Mouse (Mus musculus): ENCODE measurements around the gene Stat6.

The Stat6 gene

DNA sequence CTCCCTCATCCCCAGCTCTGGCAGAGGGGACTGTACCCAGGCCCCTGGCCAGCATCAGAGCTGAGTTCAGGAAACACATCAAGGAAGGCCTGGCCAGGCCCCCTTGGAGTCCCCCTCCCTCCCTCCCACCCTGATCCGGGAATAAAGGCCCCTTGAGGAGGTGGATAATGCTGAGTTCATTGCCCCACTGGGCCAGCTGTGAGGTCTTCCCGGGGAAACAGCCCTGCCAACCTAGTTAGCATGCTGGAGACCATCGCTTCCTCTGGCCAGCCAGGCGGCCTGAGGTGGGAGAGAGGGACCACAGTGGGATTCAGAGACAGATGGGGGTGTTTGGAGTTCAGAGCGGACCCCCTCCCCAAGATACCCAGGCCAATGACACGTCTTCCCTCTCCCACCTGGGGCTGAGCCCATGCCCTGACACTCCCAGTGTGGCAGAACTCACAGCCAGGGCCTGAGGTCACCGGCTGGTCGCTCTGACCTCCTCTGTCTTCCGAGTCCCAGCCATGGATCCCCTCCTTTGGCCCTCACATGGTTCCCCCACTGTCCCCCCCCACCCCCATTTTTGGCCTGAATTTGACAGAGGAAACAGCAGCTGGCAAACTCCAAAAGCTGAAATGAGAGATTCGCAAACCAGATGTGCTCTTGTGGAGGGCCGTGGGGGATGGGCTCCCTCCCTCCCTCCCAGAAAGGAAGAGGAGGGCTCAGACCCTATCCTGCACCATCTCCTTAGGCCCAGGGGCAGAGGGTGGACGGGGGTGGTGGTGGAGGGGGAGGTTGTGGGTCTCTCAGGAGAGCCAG is 28.4 kb upstream of the Stat6 start:
- DNase-seq (ENCODE audit: extremely low spot score, low read depth, low spot score) = no peak

GRCm38 (mm10) chr10:127615034-127615374 is 27.8 kb upstream of the Stat6 start:
- no peak for DNase-seq (ENCODE audit: extremely low spot score, low read depth, low spot score)

GRCm38 (mm10) chr10:127615591-127615990 is 27.2 kb upstream of the Stat6 start:
- DNase-seq (ENCODE audit: extremely low spot score, low read depth, low spot score) = no peak

- DNase-seq (ENCODE audit: extremely low spot score, low read depth, low spot score) = no peak
Observed at GRCm38 (mm10) chr10:127616261-127616679, 26.5 kb upstream of the Stat6 start.

GRCm38 (mm10) chr10:127617294-127617693 is 25.5 kb upstream of the Stat6 start:
- no peak for DNase-seq (ENCODE audit: extremely low spot score, low read depth, low spot score)

GRCm38 (mm10) chr10:127618173-127618572 is 24.6 kb upstream of the Stat6 start:
- DNase-seq (ENCODE audit: extremely low spot score, low read depth, low spot score) = no peak

GRCm38 (mm10) chr10:127619119-127619721 is 23.6 kb upstream of the Stat6 start:
- DNase-seq (ENCODE audit: extremely low spot score, low read depth, low spot score) = no peak

DNA sequence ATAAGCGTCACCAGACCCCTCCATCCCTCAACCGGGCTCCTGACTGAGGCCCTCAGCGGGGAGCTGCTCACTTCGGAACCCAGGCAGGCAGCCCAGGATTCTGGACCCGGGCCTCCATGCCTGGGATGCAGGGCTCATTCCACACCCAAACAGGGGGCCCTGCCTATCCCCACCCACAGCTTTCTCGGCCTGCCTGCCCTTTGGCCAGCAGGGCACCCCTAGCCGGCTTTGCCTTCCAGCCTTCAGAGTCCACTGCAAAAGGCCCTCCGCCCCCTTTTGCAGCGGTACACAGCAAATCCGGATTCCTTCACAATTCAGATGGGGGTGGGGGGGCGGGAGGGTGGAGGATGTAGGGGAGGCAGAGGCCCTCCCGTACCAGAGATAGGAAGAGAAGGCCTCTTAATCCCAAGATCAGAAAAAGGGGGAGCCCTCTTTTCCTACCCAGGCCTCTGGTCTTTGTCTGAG is 22.8 kb upstream of the Stat6 start:
- no peak for DNase-seq (ENCODE audit: extremely low spot score, low read depth, low spot score)

- DNase-seq (ENCODE audit: extremely low spot score, low read depth, low spot score) = no peak
Observed at GRCm38 (mm10) chr10:127620406-127621190, 22.2 kb upstream of the Stat6 start, which contains the start of gene Lrp1. Gene Lrp1, minus strand, starts transcription at chr10:127621148.

DNA sequence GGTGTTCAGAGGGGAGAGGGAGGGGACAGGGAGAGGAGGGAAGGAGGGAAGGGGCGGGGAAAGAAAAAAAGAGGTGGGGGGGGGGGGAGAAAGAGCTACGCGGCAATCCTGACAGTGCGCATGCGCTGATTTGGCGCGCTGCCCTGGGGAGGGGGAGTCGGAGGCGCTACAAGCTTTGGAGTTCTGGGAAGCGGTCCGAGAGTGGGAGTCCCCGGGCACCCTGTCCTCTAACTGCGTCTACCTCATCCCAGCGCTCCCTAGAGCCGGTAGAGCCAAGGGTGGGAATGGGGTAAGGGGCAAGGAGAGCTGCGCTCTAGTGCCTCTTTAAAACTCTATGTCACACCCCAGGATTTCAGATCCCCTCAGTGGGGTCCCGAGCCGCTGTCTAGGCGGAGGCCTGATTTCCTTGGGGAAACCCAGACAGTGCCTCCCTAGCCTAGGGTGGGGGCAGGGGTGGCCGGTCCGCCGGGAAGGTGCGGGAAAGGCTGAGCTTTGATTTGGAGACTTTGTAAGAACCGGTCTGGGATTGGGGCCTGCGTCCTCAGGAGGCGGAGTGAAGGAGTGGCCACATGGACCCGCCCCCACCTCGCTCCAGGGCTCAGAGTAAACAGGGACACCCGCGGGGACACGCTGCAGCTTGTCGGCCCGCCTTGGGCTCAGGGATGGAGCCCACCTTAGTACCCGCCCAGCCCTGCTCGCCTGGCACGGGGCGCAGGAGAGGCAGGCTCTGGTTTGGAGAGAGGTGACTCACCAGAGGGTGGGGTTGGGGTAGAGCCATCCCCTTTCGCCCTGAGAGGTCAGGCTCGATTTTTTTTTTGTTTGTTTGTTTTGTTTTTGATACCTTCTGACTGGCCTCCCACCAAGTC is 21.4 kb upstream of the Stat6 start:
- DNase-seq (ENCODE audit: extremely low spot score, low read depth, low spot score) = no peak

GRCm38 (mm10) chr10:127622057-127622392 is 20.8 kb upstream of the Stat6 start:
- DNase-seq (ENCODE audit: extremely low spot score, low read depth, low spot score) = no peak

DNA sequence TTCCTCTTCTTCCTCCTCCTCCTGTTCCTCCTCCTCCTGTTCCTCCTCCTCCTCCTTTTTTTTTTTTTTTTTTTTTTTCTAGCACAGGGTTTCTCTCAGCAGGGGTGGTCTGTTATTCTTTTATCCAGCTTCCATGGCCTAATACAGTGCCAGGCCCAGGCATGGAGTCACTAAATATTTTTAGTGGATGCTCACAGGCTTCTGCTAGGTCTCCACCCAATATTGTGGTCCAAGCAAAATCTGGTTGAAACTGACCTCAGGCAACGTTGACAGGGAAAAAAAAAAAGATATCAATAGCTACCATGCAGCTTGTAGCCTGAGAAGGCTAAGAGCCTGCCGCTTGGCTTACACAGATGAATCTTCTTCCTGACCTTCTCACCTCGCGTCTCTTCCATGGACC is 20.1 kb upstream of the Stat6 start:
- no peak for DNase-seq (ENCODE audit: extremely low spot score, low read depth, low spot score)

DNA sequence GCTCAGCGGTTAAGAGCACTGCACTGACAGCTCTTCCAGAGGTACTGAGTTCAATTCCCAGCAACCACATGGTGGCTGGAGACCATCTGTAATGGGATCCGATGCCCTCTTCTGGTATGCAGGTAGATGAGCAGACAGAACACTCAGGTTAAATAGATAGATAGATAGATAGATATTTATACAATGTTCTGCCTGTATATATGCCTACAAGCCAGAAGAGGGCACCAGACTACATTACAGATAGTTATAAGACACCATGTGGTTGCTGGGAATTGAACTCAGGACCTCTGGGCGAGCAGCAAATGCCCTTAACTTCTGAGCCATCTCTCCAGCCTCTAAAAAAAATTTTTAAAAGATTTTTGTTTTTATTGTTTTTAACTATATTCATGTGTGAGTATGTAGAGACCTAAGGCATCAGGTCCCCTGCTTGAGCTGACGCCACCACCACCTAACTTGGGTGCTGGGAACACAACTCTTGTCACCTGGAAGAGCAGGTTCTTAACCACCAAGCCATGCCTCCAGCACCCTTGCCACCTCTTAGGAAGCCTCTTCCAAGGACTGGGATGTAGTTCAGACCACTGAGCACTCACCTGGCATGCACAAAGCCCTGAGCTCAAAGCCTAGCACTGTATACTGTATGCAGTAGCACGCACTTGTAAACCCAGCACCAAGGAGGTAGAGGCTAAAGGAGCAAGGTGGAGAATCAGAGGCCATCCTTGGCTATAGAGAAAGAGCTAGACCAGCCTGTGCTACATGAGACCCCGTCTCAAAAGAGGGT is 19.2 kb upstream of the Stat6 start:
- DNase-seq (ENCODE audit: extremely low spot score, low read depth, low spot score) = no peak

DNA sequence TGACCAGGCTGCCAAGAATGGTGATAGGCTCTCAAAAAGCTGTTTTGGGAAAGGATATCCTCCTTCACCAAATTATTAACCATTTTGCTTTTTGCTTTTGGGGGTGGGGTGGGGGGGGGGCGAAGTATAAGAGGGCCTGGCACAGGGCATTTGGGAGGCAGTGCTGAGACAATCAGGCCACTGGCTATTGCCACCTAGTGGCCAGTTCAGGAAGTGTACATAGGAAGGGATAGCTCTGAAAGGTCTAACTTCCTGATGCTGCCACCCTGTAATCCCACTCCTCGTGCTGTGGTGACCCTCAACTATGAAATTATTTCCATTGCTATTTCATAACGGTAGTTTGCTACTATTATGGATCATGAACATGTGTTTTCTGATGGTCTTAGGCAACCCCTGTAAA is 16.4 kb upstream of the Stat6 start:
- DNase-seq (ENCODE audit: extremely low spot score, low read depth, low spot score) = no peak

DNA sequence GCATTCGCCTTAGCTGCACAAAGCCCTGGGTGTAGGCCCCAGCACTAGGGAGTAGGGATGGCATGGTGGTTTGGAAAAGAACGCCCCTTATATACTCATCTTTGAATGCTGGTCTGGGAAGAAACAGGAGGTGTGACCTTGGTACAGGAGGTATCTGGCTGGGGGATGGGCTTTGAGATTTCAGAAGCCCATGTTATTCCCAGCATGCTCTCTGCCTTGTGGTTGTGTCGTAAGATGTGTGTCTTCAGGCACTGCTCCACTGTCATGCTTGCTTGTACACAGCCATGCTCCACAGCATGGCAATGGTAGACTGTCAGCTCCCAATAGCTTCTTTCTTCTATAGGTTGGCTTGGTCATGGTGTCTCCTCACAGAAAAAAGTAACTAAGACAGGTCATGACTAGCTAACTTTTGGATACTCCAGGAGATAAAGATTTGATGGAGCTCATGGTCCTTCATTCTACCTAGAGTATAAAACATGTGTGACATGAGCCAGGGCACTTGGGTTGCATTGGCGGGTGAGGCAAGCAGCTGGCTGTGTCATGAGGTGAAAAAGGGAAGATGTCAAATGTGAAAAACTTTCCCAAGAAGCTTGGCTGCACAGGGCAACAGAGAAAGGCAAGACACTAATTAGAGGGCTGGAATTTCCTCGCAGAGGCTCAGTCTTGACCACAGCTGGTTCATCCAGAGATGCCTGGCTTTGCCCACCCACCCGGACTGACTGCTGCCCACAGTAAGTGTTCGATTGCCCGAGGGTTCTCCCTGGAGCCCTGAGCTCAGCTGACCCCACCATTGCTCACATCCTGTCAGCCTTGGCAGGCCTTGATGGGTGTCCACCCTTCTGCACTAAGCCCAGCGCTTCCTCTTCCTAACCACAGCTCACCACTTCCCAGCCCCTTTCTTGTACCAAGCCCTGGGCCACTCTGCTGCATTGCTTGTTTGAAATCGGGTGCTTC is 11.2 kb upstream of the Stat6 start:
- no peak for DNase-seq (ENCODE audit: extremely low spot score, low read depth, low spot score)

DNA sequence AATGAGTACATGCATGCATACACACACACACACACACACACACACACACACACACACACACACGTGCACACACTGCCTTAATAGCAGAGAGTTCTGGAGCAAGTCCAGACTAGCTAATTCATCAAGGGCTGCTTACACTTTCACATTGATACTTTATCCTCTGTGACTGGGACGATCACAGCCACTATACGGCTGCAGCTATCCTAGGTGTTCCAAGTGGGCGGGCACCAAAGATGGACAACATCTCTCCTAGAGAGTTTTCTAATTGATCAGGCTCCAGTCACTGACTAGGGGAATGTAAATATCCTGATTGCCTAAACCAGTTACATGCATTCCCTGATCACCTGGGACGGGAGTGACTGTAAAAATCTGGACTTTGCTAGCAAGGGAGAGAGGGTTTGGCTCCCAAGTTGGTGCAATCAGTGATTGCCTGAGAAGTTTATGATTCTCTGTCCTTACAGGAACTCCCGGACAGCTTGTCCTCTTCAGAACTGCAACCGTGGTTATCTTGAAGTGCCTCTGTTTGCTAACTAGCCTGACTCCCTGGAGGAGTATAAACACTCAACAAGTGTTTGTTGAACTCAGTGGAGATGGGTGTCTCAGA is 10.0 kb upstream of the Stat6 start:
- DNase-seq (ENCODE audit: extremely low spot score, low read depth, low spot score) = no peak

- no peak for DNase-seq (ENCODE audit: extremely low spot score, low read depth, low spot score)
Observed at GRCm38 (mm10) chr10:127640421-127640820, 2.4 kb upstream of the Stat6 start.

DNA sequence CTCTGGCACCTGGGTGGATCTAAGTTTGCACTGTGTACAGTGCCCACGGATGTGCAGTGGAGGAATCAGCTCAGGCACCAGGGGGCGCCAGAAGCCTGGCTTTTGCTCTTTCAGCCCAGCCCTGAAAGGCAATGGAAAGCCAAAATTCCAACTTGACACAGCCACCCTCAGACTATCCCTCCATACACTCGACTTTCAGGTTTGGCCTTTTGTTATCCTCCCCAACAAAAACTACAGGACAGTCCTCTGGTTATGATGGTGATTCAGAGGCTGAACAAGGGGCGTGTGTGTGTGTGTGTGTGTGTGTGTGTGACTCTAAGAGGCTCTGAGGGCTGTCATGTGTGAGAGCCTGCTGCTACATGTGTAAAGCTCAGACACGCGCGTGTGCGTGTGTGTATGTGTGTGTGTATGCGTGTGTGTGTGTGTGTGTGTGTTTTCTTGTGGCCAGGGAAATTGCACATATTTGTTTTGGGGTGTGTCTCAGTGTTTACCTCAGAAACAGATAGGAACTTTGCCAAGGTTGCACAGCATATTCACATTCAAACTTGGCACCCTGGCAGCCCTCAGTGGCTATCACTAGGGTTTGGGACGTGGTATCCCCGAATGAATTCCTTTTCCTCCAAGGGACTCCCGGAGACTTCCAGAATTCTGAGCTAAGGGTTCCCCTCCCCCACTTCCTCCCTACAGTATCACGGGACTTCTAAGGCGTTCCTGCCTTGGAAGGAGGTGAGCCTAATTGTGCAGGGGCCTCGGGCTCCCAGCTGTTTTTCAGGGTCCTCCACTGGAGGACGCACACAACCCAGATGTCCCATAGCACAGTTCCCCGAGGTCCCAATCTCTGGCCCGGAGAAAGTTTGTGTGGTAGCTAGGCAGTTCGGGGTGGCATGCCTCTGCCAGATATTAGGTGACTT is 670 bp upstream of the Stat6 start:
- no peak for DNase-seq (ENCODE audit: extremely low spot score, low read depth, low spot score)

All from hindlimb bud, embryonic 11.5 days (tissue).